Mouse (Mus musculus) brain, adult 2 months (tissue): ENCODE measurements around the gene Capn8.

Source experiments
- DNase-seq: peaks from one replicate; pipeline ENCODE4 v3.0.0; 2011; ENCODE audit warnings: low read depth, low spot score

Gene Capn8

GRCm38 (mm10) chr1:182564408-182565120 is at the start of gene Capn8:
TSS of gene Capn8 (plus strand) at chr1:182565007.
- DNase-seq, result no peak

- DNase-seq, result peak; percentile 90
These were observed 47.8 kb upstream of the Capn8 start, which contains the start of gene Capn2 for GRCm38 (mm10) chr1:182516758-182517676. TSS of gene Capn2 (minus strand) at chr1:182517608.

GRCm38 (mm10) chr1:182517677-182518011 is 47.2 kb upstream of the Capn8 start:
- no peak for DNase-seq

- DNase-seq, result no peak
These were observed 46.6 kb upstream of the Capn8 start for GRCm38 (mm10) chr1:182518143-182518680.

GRCm38 (mm10) chr1:182518811-182519210 is 46.0 kb upstream of the Capn8 start:
- no peak for DNase-seq

GRCm38 (mm10) chr1:182519341-182519740 is 45.5 kb upstream of the Capn8 start:
- no peak for DNase-seq

- no peak for DNase-seq
These were observed 44.5 kb upstream of the Capn8 start for GRCm38 (mm10) chr1:182520091-182520937.

- no peak for DNase-seq
These were observed 43.8 kb upstream of the Capn8 start for GRCm38 (mm10) chr1:182520938-182521500.

GRCm38 (mm10) chr1:182522961-182523360 is 41.8 kb upstream of the Capn8 start:
- no peak for DNase-seq

GRCm38 (mm10) chr1:182523692-182524091 is 41.1 kb upstream of the Capn8 start:
- DNase-seq, result no peak

GRCm38 (mm10) chr1:182525601-182526000 is 39.2 kb upstream of the Capn8 start:
- no peak for DNase-seq

- no peak for DNase-seq
These were observed 37.5 kb upstream of the Capn8 start for GRCm38 (mm10) chr1:182527261-182527766.

- DNase-seq, result peak; percentile 82
These were observed 36.6 kb upstream of the Capn8 start for GRCm38 (mm10) chr1:182527921-182528858.

- peak; percentile 28 for DNase-seq
These were observed 31.2 kb upstream of the Capn8 start for GRCm38 (mm10) chr1:182533583-182533982.

- DNase-seq, result no peak
These were observed 29.7 kb upstream of the Capn8 start for GRCm38 (mm10) chr1:182535080-182535481.

GRCm38 (mm10) chr1:182539023-182539940 is 25.5 kb upstream of the Capn8 start:
- peak; percentile 95 for DNase-seq

GRCm38 (mm10) chr1:182542110-182542509 is 22.7 kb upstream of the Capn8 start:
- no peak for DNase-seq

- DNase-seq, result peak; percentile 28
These were observed 21.7 kb upstream of the Capn8 start for GRCm38 (mm10) chr1:182543136-182543535.

- no peak for DNase-seq
These were observed 20.9 kb upstream of the Capn8 start for GRCm38 (mm10) chr1:182543906-182544305.
